Mouse (Mus musculus) spleen, adult 2 months (tissue): Measurements from ENCODE around the gene Mei1.

Experiments used
- CTCF ChIP-seq: fragments of 200-500 bp; IDR thresholded peaks from 2 replicates; pipeline ENCODE4 v1.5.1; 2011; ENCODE audit warnings: mild to moderate bottlenecking, inconsistent platforms; ENCODE audit not compliant: insufficient read depth, insufficient read length, insufficient replicate concordance; ENCODE audit errors: extremely low read depth
- POLR2A ChIP-seq: fragments of 200-500 bp; IDR thresholded peaks from 2 replicates; pipeline ENCODE4 v1.6.1; 2011; ENCODE audit warnings: low read depth, low read length, inconsistent platforms

DNA sequence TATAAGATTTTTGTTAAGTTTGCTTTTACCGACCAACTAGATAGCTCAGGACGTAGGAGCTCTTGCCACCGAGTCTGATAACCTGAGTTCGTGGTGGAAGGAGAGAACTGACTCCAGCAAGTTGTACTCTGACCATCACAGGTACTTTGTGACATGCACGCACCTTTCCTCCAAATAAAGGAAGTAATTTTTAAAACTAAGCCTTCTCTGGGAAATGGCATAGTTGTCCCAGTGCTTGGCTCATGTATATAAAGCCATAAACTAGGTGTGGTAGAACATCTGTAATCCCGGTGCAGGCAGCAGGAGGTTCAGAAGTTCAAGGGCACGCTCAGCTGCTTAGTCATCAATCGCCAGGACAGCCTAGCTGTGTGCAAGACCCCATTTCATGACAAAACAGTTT, 50.7 kb downstream of the Mei1 start:
- TF ChIP-seq CTCF, result no peak
- TF ChIP-seq POLR2A, result no peak
